Mouse (Mus musculus): ENCODE measurements around the gene Mterf4. TPM values are rescaled to one million over a fixed set of nuclear protein-coding genes. Genes with fewer than 3 reads are reported as not detected.
"Not testable (repeated sequence)": the region's sequence is repeated elsewhere in the genome, so short reads cannot be mapped to it uniquely, and the experiment has no call there.

Gene Mterf4
- 4.6 and 11.3 TPM in 2 replicates for total RNA-seq (2015)
- 17.8 and 20.7 TPM in 2 replicates for total RNA-seq (2017)

GRCm38 (mm10) chr1:93305581-93306337 is at the start of gene Mterf4:
Gene Mterf4, minus strand, starts transcription at chr1:93305915.
- peak; percentile 100 for ATAC-seq (ENCODE audit: poor library complexity, severe bottlenecking)

DNA sequence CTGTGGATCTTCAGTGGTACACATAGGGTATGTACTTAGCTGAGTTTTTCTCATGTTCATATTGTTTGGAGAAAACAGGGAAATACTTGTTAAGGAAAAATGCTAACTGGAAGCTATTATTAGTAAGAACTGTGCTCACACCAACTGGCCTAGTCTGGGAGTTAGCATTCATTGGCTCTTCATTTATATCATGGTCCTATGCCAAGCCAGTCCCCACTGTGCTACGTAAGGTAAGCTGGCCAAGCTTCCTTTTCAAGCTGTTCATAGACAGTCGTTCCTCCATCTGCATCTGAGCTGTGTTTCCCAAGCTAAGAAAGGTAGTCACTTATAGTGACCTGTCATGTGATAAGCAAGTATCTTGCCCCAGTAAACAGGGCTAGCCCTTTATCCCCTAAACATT is 47.0 kb upstream of the Mterf4 start:
- no peak for ATAC-seq (ENCODE audit: poor library complexity, severe bottlenecking)

GRCm38 (mm10) chr1:93349701-93350100 is 44.0 kb upstream of the Mterf4 start:
- no peak for ATAC-seq (ENCODE audit: poor library complexity, severe bottlenecking)

DNA sequence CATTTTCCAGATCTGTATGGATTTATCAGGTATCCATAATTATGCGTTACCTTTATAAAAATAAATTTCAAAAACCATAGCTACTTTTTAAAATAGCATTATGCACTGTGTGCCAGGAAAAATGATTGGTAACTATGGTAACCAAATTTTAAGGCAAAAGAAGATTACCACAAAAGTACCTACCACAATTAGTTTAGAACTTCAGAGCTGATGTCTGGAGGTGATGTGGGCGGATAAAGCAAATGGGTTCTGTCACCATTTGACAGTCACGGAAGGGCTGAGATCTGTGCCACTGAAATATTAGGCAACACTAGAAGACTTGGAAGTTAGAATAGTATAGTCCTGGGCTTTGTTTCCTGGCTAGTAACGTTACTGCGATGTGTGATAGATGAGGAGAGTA is 41.5 kb upstream of the Mterf4 start:
- ATAC-seq (ENCODE audit: poor library complexity, severe bottlenecking), result no peak

DNA sequence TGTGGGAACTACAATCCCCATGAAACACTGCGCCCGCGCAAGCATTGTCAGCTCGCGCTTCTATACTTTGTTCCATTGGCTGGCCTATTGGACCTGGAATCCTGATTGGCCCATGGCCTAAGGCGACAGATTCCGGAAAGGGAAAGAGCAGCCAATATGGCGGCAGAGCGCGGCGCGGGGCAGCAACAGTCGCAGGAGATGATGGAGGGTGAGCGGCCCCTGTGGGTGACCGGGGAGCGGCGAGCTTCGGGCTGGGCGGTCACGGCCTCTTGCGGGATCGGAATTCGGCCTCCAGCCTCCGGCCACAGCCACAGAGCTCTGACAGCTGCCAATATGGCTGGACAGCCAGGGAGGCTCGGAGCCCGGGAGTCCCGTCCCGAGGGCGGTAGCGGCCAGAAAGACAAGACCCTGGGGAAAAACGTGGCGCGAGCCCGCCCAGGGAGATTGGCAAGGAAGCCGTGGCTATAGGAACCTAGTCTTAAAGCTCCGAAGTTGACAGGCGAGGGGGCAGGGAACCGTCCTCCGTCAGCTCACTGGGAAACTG is 37.9 kb upstream of the Mterf4 start:
- ATAC-seq (ENCODE audit: poor library complexity, severe bottlenecking), result peak; percentile 87

- ATAC-seq (ENCODE audit: poor library complexity, severe bottlenecking), result peak; percentile 87
These were observed 37.2 kb upstream of the Mterf4 start, which contains the start of the genes Ppp1r7 and Pask for GRCm38 (mm10) chr1:93342648-93343503. Gene Ppp1r7, plus strand, starts transcription at chr1:93342854. Gene Pask, minus strand, starts transcription at chr1:93343482.

DNA sequence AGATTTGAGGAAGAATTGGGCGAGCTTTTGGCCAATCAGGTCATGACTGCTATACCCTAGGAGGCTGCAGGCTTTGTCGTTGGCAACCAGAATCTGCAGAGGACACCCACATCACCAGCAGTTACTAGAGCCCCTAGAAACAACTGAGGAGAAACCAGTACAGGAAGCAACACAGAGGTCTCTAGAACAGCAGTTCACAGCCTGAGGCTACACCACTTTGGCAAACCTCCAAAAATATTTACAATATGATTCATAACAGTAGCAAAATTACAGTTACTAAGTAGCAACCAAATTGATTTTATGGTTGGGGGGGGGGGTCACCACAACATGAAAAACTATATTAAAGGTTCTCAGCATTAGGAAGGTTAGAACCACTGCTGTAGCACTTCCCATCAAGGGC is 28.9 kb upstream of the Mterf4 start:
- ATAC-seq (ENCODE audit: poor library complexity, severe bottlenecking), result no peak

DNA sequence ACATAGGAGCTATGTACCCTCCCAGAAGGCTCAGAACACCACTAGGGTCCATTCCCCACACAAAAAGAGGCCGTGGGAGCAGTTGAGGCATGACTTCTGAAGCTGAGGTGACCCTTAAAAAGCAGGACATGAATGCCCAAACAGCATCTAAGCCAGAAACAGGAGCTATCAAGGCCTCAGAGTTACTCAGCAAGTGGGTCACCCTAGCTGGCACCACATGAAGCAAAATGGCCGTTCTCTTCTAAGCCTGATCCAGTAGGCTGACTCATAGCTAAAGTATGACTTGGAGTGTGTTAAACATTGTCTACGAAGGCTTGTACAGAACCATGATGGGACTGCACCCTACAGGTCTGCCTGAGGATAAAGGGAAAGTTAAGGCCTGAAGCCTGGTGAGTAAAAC is 20.7 kb upstream of the Mterf4 start:
- no peak for ATAC-seq (ENCODE audit: poor library complexity, severe bottlenecking)

DNA sequence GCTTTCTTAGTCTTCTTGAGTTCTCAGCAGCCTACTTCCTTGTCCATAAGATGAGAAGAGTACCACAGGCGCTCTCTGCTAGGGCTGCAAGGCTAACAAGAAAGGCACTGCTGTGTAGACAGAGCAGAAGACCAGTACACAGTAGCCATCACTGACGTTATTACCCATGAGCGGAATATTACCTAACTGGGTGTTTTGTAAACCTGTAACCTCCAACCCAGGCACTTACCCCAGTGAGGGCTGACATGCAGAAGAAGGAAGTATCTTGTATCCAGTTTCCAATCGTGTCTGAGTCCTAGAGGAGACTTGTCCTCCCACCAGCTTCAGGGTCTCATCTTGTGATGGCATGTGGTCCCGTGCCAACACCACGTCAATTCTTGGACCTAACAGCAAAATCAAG is 18.3 kb upstream of the Mterf4 start:
- ATAC-seq (ENCODE audit: poor library complexity, severe bottlenecking), result peak; percentile 95

- no peak for ATAC-seq (ENCODE audit: poor library complexity, severe bottlenecking)
These were observed 5.1 kb downstream of the Mterf4 start for GRCm38 (mm10) chr1:93300578-93300977.

DNA sequence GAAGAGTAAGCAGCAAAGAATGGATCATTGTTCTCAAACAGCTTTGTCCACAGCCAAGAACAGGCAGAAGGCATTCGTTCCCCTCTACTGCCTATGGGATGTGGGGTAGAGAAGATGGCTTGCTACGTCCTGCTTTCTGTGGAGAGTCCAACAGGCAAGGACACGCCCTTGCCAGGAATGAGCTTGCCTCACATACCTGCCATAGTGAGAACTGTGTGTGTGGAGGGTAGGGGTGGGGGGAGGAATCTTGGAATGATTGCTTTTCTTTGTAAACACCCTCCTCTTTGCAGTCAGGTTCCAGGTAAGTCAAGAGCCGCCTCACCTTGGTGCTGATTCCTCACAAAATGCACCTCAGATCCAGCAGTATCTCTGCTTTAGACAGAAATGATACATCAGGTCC is 5.9 kb downstream of the Mterf4 start:
- no peak for ATAC-seq (ENCODE audit: poor library complexity, severe bottlenecking)

- not testable (repeated sequence) for ATAC-seq (ENCODE audit: poor library complexity, severe bottlenecking)
These were observed 11.2 kb downstream of the Mterf4 start for GRCm38 (mm10) chr1:93294491-93294890.

DNA sequence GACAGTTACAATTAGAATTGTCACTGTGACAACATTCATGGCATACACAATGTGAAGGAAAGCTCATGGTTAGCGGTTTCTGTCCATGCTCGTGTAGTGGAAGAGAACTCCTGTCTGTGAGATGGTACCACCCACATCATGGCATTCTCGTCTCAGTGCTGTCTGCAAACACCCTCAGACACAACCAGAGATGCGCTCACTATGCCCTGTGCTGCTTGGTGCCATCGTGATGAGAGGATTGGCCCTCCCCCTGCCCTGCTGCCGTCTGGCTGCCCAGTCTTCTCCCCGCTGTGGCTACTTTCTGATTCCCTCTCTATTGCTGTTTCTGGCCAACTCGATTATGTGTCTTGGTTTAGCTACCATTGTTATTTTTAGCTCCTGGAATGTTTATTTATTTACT is 13.7 kb downstream of the Mterf4 start:
- ATAC-seq (ENCODE audit: poor library complexity, severe bottlenecking), result no peak

- no peak for ATAC-seq (ENCODE audit: poor library complexity, severe bottlenecking)
These were observed 14.1 kb downstream of the Mterf4 start for GRCm38 (mm10) chr1:93291591-93291990.

DNA sequence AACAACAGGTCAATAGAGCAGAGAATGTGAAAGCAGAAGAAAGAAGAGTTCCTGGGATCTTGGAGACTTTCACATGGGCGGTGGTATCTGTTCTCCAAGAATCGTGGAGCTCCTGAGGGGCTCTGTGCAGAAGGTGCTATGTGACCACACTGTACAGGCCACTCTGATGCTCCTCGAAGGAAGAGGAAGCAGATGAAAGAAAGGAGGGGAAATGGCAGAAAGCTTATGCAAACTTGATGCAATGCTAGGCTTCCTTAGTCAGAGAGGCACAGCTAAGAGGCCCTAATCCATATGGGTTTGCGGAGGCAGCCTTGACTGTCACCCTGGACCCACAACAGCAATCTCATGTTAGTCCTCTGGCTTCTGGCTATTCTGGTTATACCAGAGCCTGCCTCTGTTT is 14.8 kb downstream of the Mterf4 start:
- ATAC-seq (ENCODE audit: poor library complexity, severe bottlenecking), result peak; percentile 75

- ATAC-seq (ENCODE audit: poor library complexity, severe bottlenecking), result peak; percentile 78
These were observed 16.0 kb downstream of the Mterf4 start for GRCm38 (mm10) chr1:93289678-93290214.

DNA sequence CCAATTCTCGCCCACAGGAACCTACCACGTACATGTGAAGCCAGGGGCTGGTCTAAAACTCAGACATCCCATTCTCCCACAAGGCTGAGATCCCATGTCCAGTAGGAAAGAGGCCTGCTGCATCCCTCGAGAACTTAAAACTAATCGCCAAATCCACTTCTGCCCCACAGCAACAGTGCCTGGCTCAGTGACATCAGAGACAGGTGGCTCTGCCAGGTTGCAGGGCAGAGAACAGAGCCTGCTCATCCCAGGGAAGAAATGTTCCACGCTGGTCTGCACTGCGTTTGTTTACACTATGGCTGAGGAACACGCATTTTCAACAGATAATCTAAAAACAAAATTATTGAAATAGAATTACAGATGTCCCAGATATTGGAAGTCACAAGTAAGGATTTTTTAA is 28.7 kb downstream of the Mterf4 start:
- ATAC-seq (ENCODE audit: poor library complexity, severe bottlenecking), result no peak

GRCm38 (mm10) chr1:93275561-93275960 is 30.2 kb downstream of the Mterf4 start:
- no peak for ATAC-seq (ENCODE audit: poor library complexity, severe bottlenecking)

- peak; percentile 60 for ATAC-seq (ENCODE audit: poor library complexity, severe bottlenecking)
These were observed 33.3 kb downstream of the Mterf4 start for GRCm38 (mm10) chr1:93272409-93272821.

DNA sequence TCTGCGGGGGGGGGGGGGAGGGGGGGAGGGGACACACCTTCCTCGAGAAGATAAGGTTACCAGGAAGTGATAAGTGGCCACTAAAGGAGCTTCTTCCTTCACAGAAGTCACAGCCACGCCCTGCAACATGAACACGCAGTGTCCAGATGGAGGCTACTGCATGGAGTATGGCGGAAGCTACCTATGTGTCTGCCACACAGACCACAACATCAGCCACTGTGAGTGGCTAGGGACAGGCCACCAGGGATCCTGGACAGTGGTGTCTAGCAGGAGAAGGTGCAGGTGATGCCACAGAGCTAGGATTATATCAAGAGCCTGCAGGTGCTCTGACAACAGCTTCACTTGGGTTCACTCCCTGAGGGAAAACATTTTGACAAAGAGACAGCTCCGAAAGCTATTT is 34.0 kb downstream of the Mterf4 start:
- no peak for ATAC-seq (ENCODE audit: poor library complexity, severe bottlenecking)

- no peak for ATAC-seq (ENCODE audit: poor library complexity, severe bottlenecking)
These were observed 35.0 kb downstream of the Mterf4 start for GRCm38 (mm10) chr1:93270516-93271240.
